18 mouse cellular contexts compared by ENCODE assay signal in the genomic region with DNA sequence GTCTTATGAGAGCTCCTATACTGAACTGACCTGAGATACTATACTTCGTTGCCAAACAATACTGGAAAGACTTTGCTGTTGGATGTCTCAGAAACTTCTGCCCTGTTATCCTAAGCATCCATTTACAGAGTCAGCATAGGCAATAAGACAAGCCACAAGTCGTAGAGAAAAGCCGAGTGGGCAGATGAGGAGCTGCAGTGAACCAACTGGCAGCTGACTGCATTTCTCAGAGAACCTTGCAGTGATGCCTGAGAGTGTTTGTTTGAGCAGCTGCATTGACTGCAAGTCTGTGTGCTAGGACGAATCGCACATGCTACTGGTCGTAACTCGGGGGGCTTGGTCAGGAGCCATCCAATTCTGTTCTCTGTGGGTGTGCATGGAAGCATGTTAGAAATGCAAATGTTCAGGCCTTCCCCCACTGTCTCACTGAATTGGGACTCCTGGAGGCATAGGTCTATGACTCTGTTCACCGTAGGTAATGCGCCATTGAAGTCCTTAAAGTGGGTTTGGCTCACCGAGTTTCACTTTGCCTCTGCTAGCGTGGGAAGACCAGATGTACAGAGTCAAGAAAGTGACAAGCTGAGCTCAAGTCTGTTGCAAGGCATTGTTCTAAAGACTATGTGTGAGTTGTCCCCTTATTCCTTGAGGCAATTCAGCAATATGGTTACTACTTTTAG.
DNase-seq lines count a peak whose midpoint lies in the region; ATAC-seq and TF ChIP-seq lines count a peak whose summit lies in the region.
"Had no signal": no experiment of that assay in that cellular context is flagged by ENCODE, and none has a peak within 500 bp of the region (broad histone marks: within the 10 kb centered on the region; RNA-seq: fewer than 3 reads in every experiment).

No protein-coding gene starts in this region.

- H3K9ac ChIP-seq in midbrain, embryonic 11.5 days (ENCODE audit: low read length) = no peak overlapping the region
- no peak overlapping the region for H3K9ac ChIP-seq in midbrain, embryonic 15.5 days
- no peak overlapping the region for H3K9ac ChIP-seq in neural tube, embryonic 14.5 days (replicated peaks; ENCODE audit: low read depth, low read length)
- H3K9ac ChIP-seq: embryonic facial prominence, embryonic 13.5 days; limb, embryonic 13.5 days; liver, embryonic 14.5 days had no signal

- WGBS in cerebellum, adult 2 months = 50% methylated on average over 11 of the region's 11 CpGs
- 64% methylated on average over 11 of the region's 11 CpGs for WGBS in midbrain, embryonic 11.5 days
- 57% methylated on average over 11 of the region's 11 CpGs for WGBS in midbrain, embryonic 15.5 days
- WGBS in neural tube, embryonic 14.5 days = 45% methylated on average over 11 of the region's 11 CpGs

- no peaks in the 10 kb centered on the region for H3K36me3 ChIP-seq in midbrain, embryonic 11.5 days (ENCODE audit: control insufficient read depth, insufficient read depth, low read length)
- no peaks in the 10 kb centered on the region for H3K36me3 ChIP-seq in midbrain, embryonic 15.5 days (replicated peaks)
- H3K36me3 ChIP-seq in neural tube, embryonic 14.5 days (ENCODE audit: control insufficient read depth, insufficient read depth, low read length) = no peaks in the 10 kb centered on the region
- H3K36me3 ChIP-seq: embryonic facial prominence, embryonic 13.5 days; hindbrain, embryonic 10.5 days; limb, embryonic 13.5 days had no signal

- H3K4me1 ChIP-seq in cerebellum, adult 2 months (ENCODE audit: control insufficient read depth, insufficient read depth, low read length) = peaks cover 51% of the 10 kb centered on the region
- H3K4me1 ChIP-seq in midbrain, embryonic 11.5 days (ENCODE audit: control insufficient read depth, insufficient read depth, low read length) = peaks cover 4% of the 10 kb centered on the region; the same call in 1 of the 2 replicates
- peaks cover 12% of the 10 kb centered on the region; the same call in 1 of the 2 replicates for H3K4me1 ChIP-seq in midbrain, embryonic 15.5 days
- 0 out of 2 replicates have a peak, but pooled peaks cover 5% of the 10 kb centered on the region for H3K4me1 ChIP-seq in neural tube, embryonic 14.5 days (ENCODE audit: control insufficient read depth, insufficient read depth, low read length)

- peak overlapping the region; percentile 5 for H3K27ac ChIP-seq in cerebellum, adult 2 months (ENCODE audit: insufficient read depth, low read length)
- H3K27ac ChIP-seq in midbrain, embryonic 11.5 days (ENCODE audit: low read depth, low read length) = no peak overlapping the region
- H3K27ac ChIP-seq in midbrain, embryonic 15.5 days = no peak overlapping the region
- no peak overlapping the region for H3K27ac ChIP-seq in neural tube, embryonic 14.5 days (ENCODE audit: low read depth, low read length)
- H3K27ac ChIP-seq: embryonic facial prominence, embryonic 13.5 days; hindbrain, embryonic 10.5 days; limb, embryonic 13.5 days; liver, embryonic 14.5 days had no signal

- H3K9me3 ChIP-seq in midbrain, embryonic 11.5 days (ENCODE audit: control insufficient read depth, low read length) = no peaks in the 10 kb centered on the region
- no peaks in the 10 kb centered on the region for H3K9me3 ChIP-seq in midbrain, embryonic 15.5 days
- no peaks in the 10 kb centered on the region for H3K9me3 ChIP-seq in neural tube, embryonic 14.5 days (ENCODE audit: control insufficient read depth, low read length)
- H3K9me3 ChIP-seq: embryonic facial prominence, embryonic 13.5 days; hindbrain, embryonic 10.5 days; limb, embryonic 13.5 days had no signal

- TF ChIP-seq CTCF in cerebellum, adult 2 months (IDR thresholded peaks at IDR 0.05; ENCODE audit: borderline replicate concordance, insufficient read depth, low read depth, low read length) = no peak

- no peak for TF ChIP-seq POLR2A in cerebellum, adult 2 months (IDR thresholded peaks at IDR 0.05; ENCODE audit: borderline replicate concordance, insufficient read depth, low read length)

- no peaks in the 10 kb centered on the region for H3K27me3 ChIP-seq in cerebellum, adult 2 months (ENCODE audit: control insufficient read depth, insufficient read depth, low read length)
- no peaks in the 10 kb centered on the region for H3K27me3 ChIP-seq in midbrain, embryonic 11.5 days (ENCODE audit: control insufficient read depth, insufficient read depth, low read length)
- H3K27me3 ChIP-seq in midbrain, embryonic 15.5 days (replicated peaks) = no peaks in the 10 kb centered on the region
- no peaks in the 10 kb centered on the region for H3K27me3 ChIP-seq in neural tube, embryonic 14.5 days (ENCODE audit: control insufficient read depth, insufficient read depth, low read length)
- H3K27me3 ChIP-seq: embryonic facial prominence, embryonic 13.5 days; limb, embryonic 13.5 days had no signal

- DNase-seq in cerebellum, adult 2 months = peak; percentile 27 to 29
- no peak for DNase-seq in cerebellum, adult 8-10 months
- no peak for DNase-seq in frontal cortex, postnatal 14 days (ENCODE audit: low spot score in 2 of 2)
- DNase-seq in midbrain, embryonic 11.5 days (ENCODE audit: low spot score, missing footprints) = no peak
- no peak for DNase-seq in heart, adult 18-20 months
- DNase-seq: adrenal gland, postnatal 36 days; kidney, adult 11 months; kidney, postnatal 14 days; lung, postnatal 10 days; right cerebral cortex, adult 18-20 months; thymus, adult 2 months had no signal

- H3K4me3 ChIP-seq in cerebellum, adult 2 months (replicated peaks; ENCODE audit: insufficient read depth, low read depth, low read length) = no peak overlapping the region
- H3K4me3 ChIP-seq in midbrain, embryonic 11.5 days (ENCODE audit: low read depth, low read length) = no peak overlapping the region
- no peak overlapping the region for H3K4me3 ChIP-seq in midbrain, embryonic 15.5 days
- H3K4me3 ChIP-seq in neural tube, embryonic 14.5 days (ENCODE audit: low read depth, low read length) = no peak overlapping the region
- H3K4me3 ChIP-seq: embryonic facial prominence, embryonic 13.5 days; hindbrain, embryonic 10.5 days; limb, embryonic 13.5 days had no signal

- peak; percentile 60 for ATAC-seq in frontal cortex, adult (ENCODE audit: low TSS enrichment)
- 0 out of 2 replicates have a peak, but pooled peaks have one; percentile 22 for ATAC-seq in midbrain, embryonic 11.5 days (ENCODE audit: low FRiP score)
- ATAC-seq in midbrain, embryonic 15.5 days (replicated peaks) = no peak
- ATAC-seq in neural tube, embryonic 14.5 days (ENCODE audit: low read depth) = peak; percentile 32; the same call in 1 of the 2 replicates

- H3K4me2 ChIP-seq in midbrain, embryonic 11.5 days = no peak overlapping the region
- H3K4me2 ChIP-seq in midbrain, embryonic 15.5 days = no peak overlapping the region
- no peak overlapping the region for H3K4me2 ChIP-seq in neural tube, embryonic 14.5 days (ENCODE audit: low read depth, low read length)
- H3K4me2 ChIP-seq: embryonic facial prominence, embryonic 13.5 days; limb, embryonic 13.5 days had no signal

Comparison
In these comparisons a context has a peak if more than half of its experiments do, and no peak if none do; other contexts are left out.
1. DNase-seq: peak in cerebellum, adult 2 months (2 of 2); none in cerebellum, adult 8-10 months (single experiment), frontal cortex, postnatal 14 days (0 of 2), midbrain, embryonic 11.5 days (single experiment) and heart, adult 18-20 months (0 of 2).